Mouse (Mus musculus): Measurements from ENCODE around the gene Id2.

The Id2 gene

DNA sequence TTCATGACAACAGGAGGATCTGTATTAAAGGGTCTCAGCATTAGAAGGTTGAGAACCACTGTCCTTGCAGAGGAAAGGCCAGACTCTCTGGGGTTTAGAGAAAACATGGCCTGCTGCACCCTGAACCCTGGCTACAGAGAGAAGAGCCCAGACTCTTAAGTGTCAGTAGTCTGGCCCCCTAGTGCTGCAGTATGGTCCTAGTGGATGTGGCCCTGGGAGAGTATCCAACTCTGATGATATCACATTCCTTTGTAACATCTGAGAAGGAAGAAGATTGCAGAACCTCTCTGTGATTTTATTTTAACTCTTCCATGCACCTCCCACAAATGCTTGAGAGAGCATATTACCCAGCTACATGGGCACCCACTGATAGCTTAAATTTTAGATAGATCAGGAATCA, 7.6 kb upstream of the Id2 start:
- no peak for DNase-seq (ENCODE audit: low spot score)

DNA sequence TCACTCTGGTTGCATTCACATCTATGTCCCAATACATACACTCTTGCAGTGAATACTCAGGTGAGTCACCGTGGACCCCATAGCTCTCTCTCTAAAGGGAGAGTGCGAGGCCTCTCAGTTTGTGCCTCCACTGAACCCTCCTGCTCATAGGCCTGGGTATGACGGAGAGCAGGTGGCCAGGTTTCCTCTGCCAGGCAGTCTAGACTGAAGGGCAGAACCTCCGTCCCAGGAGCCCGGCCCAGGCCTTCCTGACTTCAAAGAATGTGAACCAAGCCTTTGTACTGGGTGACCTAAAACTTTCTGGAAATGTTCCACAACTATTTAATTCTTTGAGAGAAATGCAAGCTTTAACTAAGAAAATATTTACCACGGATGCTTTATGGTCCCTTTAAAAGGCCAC, 7.0 kb upstream of the Id2 start:
- DNase-seq (ENCODE audit: low spot score) = no peak

- peak; percentile 32 for DNase-seq (ENCODE audit: low spot score)
Measured at GRCm38 (mm10) chr12:25101389-25101788, 4.4 kb upstream of the Id2 start.

GRCm38 (mm10) chr12:25100411-25101217, 3.7 kb upstream of the Id2 start:
- DNase-seq (ENCODE audit: low spot score) = peak; percentile 77

- peak; percentile 63 for DNase-seq (ENCODE audit: low spot score)
Measured at GRCm38 (mm10) chr12:25099563-25100408, 2.8 kb upstream of the Id2 start.

- peak; percentile 82 for DNase-seq (ENCODE audit: low spot score)
Measured at GRCm38 (mm10) chr12:25099313-25099562, 2.3 kb upstream of the Id2 start.

- DNase-seq (ENCODE audit: low spot score) = peak; percentile 96
Measured at GRCm38 (mm10) chr12:25098561-25099312, 1.8 kb upstream of the Id2 start.

DNA sequence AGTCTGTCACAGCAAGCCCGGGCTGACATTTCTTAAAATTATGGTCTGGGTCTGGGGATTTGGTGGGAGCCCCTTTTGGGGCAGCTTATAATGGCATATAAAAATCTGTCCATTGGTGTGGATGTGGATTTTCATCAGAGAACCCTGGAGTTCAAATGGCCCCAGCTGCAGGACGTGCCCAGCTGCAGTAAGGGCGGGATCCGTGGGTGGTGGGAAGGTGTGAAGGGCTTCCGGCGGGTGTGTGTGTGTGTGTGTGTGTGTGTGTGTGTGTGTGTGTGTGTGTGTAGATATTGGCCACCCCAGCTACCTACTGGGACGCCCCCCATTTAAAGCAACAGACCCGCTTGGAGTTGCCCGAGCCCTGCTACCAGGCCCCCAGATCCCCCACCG, 1.2 kb upstream of the Id2 start:
- DNase-seq (ENCODE audit: low spot score) = no peak

GRCm38 (mm10) chr12:25097210-25098160, 545 bp upstream of the Id2 start:
- DNase-seq (ENCODE audit: low spot score) = peak; percentile 72

GRCm38 (mm10) chr12:25096640-25097051, 294 bp downstream of the Id2 start:
- no peak for DNase-seq (ENCODE audit: low spot score)

GRCm38 (mm10) chr12:25095974-25096639, 833 bp downstream of the Id2 start:
- DNase-seq (ENCODE audit: low spot score) = peak; percentile 99

DNA sequence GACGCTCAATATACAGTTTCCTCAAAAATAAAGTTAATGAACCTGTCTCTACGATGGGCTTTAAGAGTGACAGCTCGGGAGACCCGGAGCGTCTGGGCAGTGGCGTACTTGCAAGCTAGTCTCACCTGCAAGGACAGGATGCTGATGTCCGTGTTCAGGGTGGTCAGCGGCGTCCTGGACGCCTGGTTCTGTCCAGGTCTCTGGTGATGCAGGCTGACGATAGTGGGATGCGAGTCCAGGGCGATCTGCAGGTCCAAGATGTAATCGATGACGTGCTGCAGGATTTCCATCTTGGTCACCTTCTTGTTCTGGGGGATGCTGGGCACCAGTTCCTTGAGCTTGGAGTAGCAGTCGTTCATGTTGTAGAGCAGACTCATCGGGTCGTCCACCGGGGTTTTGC, 1.4 kb downstream of the Id2 start:
- no peak for DNase-seq (ENCODE audit: low spot score)

GRCm38 (mm10) chr12:25094621-25095521, 2.1 kb downstream of the Id2 start:
- peak; percentile 39 for DNase-seq (ENCODE audit: low spot score)

DNA sequence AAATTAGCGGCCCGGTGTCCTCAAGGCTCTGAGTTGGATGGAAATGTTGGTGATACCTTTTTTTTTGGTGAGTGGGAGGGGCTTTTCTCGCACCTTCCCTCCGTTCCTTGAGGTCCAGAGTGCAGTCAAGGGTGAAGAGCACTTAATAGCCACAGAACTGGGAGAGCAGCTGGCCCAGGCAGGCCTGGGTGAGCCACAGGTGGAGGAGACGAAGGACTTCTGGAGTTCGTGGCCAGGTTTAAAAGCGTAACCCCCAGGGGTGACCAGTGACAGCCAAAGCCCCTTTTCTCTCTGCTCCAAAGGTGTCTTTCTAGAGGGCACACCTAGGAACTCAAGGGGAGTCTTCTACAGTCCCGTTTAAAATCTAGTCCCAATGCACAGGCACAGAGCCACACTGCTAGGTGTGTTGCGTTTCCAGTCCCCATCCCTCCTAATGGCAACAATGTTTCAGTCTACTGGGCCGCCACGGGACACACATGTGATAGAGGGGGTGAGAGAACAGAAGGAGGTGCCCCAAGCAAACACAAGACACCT, 3.6 kb downstream of the Id2 start:
- peak; percentile 22 for DNase-seq (ENCODE audit: low spot score)

- no peak for DNase-seq (ENCODE audit: low spot score)
Measured at GRCm38 (mm10) chr12:25092751-25093211, 4.2 kb downstream of the Id2 start.

- peak; percentile 95 for DNase-seq (ENCODE audit: low spot score)
Measured at GRCm38 (mm10) chr12:25092027-25092704, 4.8 kb downstream of the Id2 start.

GRCm38 (mm10) chr12:25089433-25089832, 7.5 kb downstream of the Id2 start:
- no peak for DNase-seq (ENCODE audit: low spot score)

DNA sequence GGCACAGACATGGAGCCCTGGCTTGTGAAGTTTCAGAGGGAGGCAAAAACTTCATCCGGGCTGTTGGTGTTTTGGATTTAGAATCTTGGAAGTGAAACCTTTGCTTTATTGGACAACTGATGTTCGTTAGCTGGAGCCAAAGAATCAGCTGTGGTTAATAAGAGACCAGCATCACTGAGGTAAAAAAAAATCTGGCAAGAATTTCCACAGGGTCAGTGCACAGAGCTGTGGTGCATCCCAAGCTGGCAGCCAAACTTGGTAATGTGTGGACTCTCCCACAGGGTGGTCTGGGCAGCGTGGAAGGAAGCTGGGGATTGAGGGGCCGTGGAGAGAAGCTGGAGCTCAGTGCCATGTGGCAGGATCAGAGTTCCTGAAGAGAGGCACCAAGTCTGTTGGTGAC, 10.0 kb downstream of the Id2 start:
- DNase-seq (ENCODE audit: low spot score) = no peak

Data from retina, embryonic 14.5 days (tissue).